Mouse (Mus musculus) G1E (cell line): ENCODE data around the gene Rapgef2.

Experiments used
- CTCF ChIP-seq: IDR thresholded peaks from 2 replicates; pipeline ENCODE4 v1.5.1; 2012; ENCODE audit warnings: low read depth, low read length, inconsistent platforms, mixed read lengths
- GATA1 ChIP-seq: IDR thresholded peaks from 2 replicates; pipeline ENCODE4 v1.6.1; 2012; ENCODE audit warnings: borderline replicate concordance, low read length, inconsistent platforms, mixed read lengths
- GATA2 ChIP-seq: IDR thresholded peaks from 2 replicates; pipeline ENCODE4 v1.6.1; 2012; ENCODE audit warnings: low read depth, low read length, inconsistent platforms, borderline replicate concordance
- TAL1 ChIP-seq: conservative IDR thresholded peaks from 2 replicates; pipeline ENCODE4 v1.6.1; 2012; ENCODE audit warnings: low read depth, low read length, inconsistent platforms, mixed read lengths

DNA sequence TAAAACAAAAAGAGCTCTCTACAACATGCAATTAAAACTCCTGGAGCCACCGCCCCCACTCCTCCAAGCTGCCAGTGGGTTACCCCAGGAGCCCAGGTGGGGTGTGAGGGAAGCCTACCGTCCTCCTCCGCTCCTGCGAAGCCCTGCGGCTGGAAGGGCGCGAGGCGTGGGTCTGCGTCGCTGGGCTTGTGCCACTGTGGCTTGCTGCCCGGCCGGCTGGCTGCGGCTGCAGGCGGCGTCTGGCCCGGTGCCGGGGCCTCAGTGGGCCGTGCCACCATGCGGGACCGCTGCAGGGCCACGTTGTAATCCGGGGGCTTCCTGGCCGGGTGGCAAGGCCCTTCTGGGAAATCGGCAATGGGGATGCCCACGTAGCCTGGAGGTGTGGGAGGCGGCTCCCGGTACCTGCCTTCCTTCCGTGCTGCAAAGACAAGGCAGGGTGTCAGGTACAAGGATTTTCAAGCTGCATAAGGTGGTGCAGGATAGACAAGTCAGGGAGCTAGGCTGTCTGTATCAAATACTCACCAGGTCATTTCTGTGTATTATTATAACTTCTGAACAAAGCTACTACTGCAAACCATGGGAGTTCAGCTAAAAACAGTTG, 219.8 kb downstream of the Rapgef2 start:
- TF ChIP-seq CTCF (no peak), TAL1 (no peak), GATA2 (no peak), GATA1 (no peak)
